20 mouse cellular contexts compared by ENCODE assay signal in genomic region chr2:77081156-77081555, GRCm38 (mm10).
DNase-seq lines count a peak whose midpoint lies in the region; ATAC-seq and TF ChIP-seq lines count a peak whose summit lies in the region.
"Had no signal": no experiment of that assay in that cellular context is flagged by ENCODE, and none has a peak within 500 bp of the region (broad histone marks: within the 10 kb centered on the region; RNA-seq: fewer than 3 reads in every experiment).

No protein-coding gene starts in this region.

- no peaks in the 10 kb centered on the region for H3K4me1 ChIP-seq in forebrain, postnatal 0 days (ENCODE audit: insufficient read depth)
- 0 out of 2 replicates have a peak, but pooled peaks cover 2% of the 10 kb centered on the region for H3K4me1 ChIP-seq in forebrain, embryonic 15.5 days
- H3K4me1 ChIP-seq in kidney, postnatal 0 days (replicated peaks; ENCODE audit: insufficient read depth, low read length): no peaks in the 10 kb centered on the region
- no peaks in the 10 kb centered on the region for H3K4me1 ChIP-seq in midbrain, embryonic 14.5 days (ENCODE audit: control insufficient read depth, insufficient read depth, low read length)
- H3K4me1 ChIP-seq in midbrain, embryonic 16.5 days (ENCODE audit: control insufficient read depth, insufficient read depth, low read length): no peaks in the 10 kb centered on the region
- H3K4me1 ChIP-seq in stomach, postnatal 0 days (replicated peaks; ENCODE audit: control insufficient read depth, insufficient read depth): no peaks in the 10 kb centered on the region
- H3K4me1 ChIP-seq: embryonic facial prominence, embryonic 13.5 days; neural tube, embryonic 13.5 days had no signal

- H3K9me3 ChIP-seq in forebrain, postnatal 0 days (ENCODE audit: low read length): no peaks in the 10 kb centered on the region
- no peaks in the 10 kb centered on the region for H3K9me3 ChIP-seq in forebrain, embryonic 15.5 days
- H3K9me3 ChIP-seq in kidney, postnatal 0 days (replicated peaks; ENCODE audit: low read length): no peaks in the 10 kb centered on the region
- no peaks in the 10 kb centered on the region for H3K9me3 ChIP-seq in midbrain, embryonic 14.5 days (ENCODE audit: control insufficient read depth, low read length)
- no peaks in the 10 kb centered on the region for H3K9me3 ChIP-seq in midbrain, embryonic 16.5 days (replicated peaks; ENCODE audit: control insufficient read depth, low read length, poor library complexity, severe bottlenecking)
- H3K9me3 ChIP-seq in stomach, postnatal 0 days (ENCODE audit: control insufficient read depth, low read length): no peaks in the 10 kb centered on the region
- H3K9me3 ChIP-seq: embryonic facial prominence, embryonic 13.5 days; midbrain, embryonic 10.5 days; neural tube, embryonic 13.5 days had no signal

- H3K4me2 ChIP-seq in forebrain, postnatal 0 days (ENCODE audit: low read depth): no peak overlapping the region
- H3K4me2 ChIP-seq in forebrain, embryonic 15.5 days (replicated peaks): no peak overlapping the region
- no peak overlapping the region for H3K4me2 ChIP-seq in kidney, postnatal 0 days (ENCODE audit: low read length)
- H3K4me2 ChIP-seq in midbrain, embryonic 14.5 days (ENCODE audit: low read length): no peak overlapping the region
- H3K4me2 ChIP-seq in midbrain, embryonic 16.5 days (ENCODE audit: low read length): no peak overlapping the region
- H3K4me2 ChIP-seq in stomach, postnatal 0 days (replicated peaks; ENCODE audit: low read depth): no peak overlapping the region
- H3K4me2 ChIP-seq: embryonic facial prominence, embryonic 13.5 days; liver, embryonic 11.5 days; neural tube, embryonic 13.5 days had no signal

- ATAC-seq in forebrain, postnatal 0 days: no peak
- no peak for ATAC-seq in forebrain, embryonic 15.5 days (replicated peaks)
- no peak for ATAC-seq in kidney, postnatal 0 days (replicated peaks; ENCODE audit: low FRiP score, low read depth)
- no peak for ATAC-seq in midbrain, embryonic 14.5 days (ENCODE audit: low FRiP score, low TSS enrichment)
- ATAC-seq in midbrain, embryonic 16.5 days: no peak
- no peak for ATAC-seq in stomach, postnatal 0 days (ENCODE audit: low FRiP score, low TSS enrichment)
- ATAC-seq: inflammation-experienced regulatory T-cells, adult 6 months had no signal

- WGBS in forebrain, postnatal 0 days: 72% methylated on average over 2 of the region's 2 CpGs
- 88% methylated on average over 2 of the region's 2 CpGs for WGBS in forebrain, embryonic 15.5 days
- 81% methylated on average over 2 of the region's 2 CpGs for WGBS in kidney, postnatal 0 days
- 85% methylated on average over 2 of the region's 2 CpGs for WGBS in midbrain, embryonic 14.5 days
- 75% methylated on average over 2 of the region's 2 CpGs for WGBS in midbrain, embryonic 16.5 days
- WGBS in stomach, postnatal 0 days: 73% methylated on average over 2 of the region's 2 CpGs

- H3K27me3 ChIP-seq in forebrain, postnatal 0 days (ENCODE audit: insufficient read depth, low read length): no peaks in the 10 kb centered on the region
- no peaks in the 10 kb centered on the region for H3K27me3 ChIP-seq in forebrain, embryonic 15.5 days
- no peaks in the 10 kb centered on the region for H3K27me3 ChIP-seq in kidney, postnatal 0 days (ENCODE audit: insufficient read depth, low read length)
- H3K27me3 ChIP-seq in midbrain, embryonic 14.5 days (ENCODE audit: control insufficient read depth, insufficient read depth, low read length): no peaks in the 10 kb centered on the region
- H3K27me3 ChIP-seq in midbrain, embryonic 16.5 days (ENCODE audit: control insufficient read depth, insufficient read depth, low read depth, low read length): no peaks in the 10 kb centered on the region
- H3K27me3 ChIP-seq in stomach, postnatal 0 days (ENCODE audit: control insufficient read depth, insufficient read depth, low read length): no peaks in the 10 kb centered on the region
- H3K27me3 ChIP-seq: CH12.LX; embryonic facial prominence, embryonic 13.5 days; neural tube, embryonic 13.5 days had no signal

- peak; percentile 42; the same call in 1 of the 2 replicates for TF ChIP-seq CTCF in forebrain, postnatal 0 days (IDR thresholded peaks at IDR 0.05; ENCODE audit: low read depth)
- TF ChIP-seq CTCF in kidney, postnatal 0 days (IDR thresholded peaks at IDR 0.05; ENCODE audit: low read depth): peak; percentile 49; the same call in 1 of the 2 replicates
- peak; percentile 57 for TF ChIP-seq CTCF in stomach, postnatal 0 days (IDR thresholded peaks at IDR 0.05; ENCODE audit: low read depth)

- no peaks in the 10 kb centered on the region for H3K36me3 ChIP-seq in forebrain, postnatal 0 days (ENCODE audit: insufficient read depth)
- H3K36me3 ChIP-seq in forebrain, embryonic 15.5 days: no peaks in the 10 kb centered on the region
- no peaks in the 10 kb centered on the region for H3K36me3 ChIP-seq in kidney, postnatal 0 days (ENCODE audit: insufficient read depth, low read length)
- no peaks in the 10 kb centered on the region for H3K36me3 ChIP-seq in midbrain, embryonic 14.5 days (ENCODE audit: control insufficient read depth, insufficient read depth, low read length)
- no peaks in the 10 kb centered on the region for H3K36me3 ChIP-seq in midbrain, embryonic 16.5 days (ENCODE audit: control insufficient read depth, insufficient read depth, low read length)
- no peaks in the 10 kb centered on the region for H3K36me3 ChIP-seq in stomach, postnatal 0 days (ENCODE audit: control insufficient read depth, insufficient read depth, low read length)
- H3K36me3 ChIP-seq: embryonic facial prominence, embryonic 13.5 days; midbrain, embryonic 10.5 days; neural tube, embryonic 13.5 days had no signal

- no peak overlapping the region for H3K9ac ChIP-seq in forebrain, postnatal 0 days
- no peak overlapping the region for H3K9ac ChIP-seq in forebrain, embryonic 15.5 days (replicated peaks)
- H3K9ac ChIP-seq in kidney, postnatal 0 days (ENCODE audit: low read depth, low read length): no peak overlapping the region
- H3K9ac ChIP-seq in midbrain, embryonic 14.5 days (replicated peaks; ENCODE audit: low read length): no peak overlapping the region
- H3K9ac ChIP-seq in midbrain, embryonic 16.5 days (ENCODE audit: low read depth, low read length): no peak overlapping the region
- H3K9ac ChIP-seq in stomach, postnatal 0 days (ENCODE audit: low read length): no peak overlapping the region
- H3K9ac ChIP-seq: embryonic facial prominence, embryonic 13.5 days; neural tube, embryonic 13.5 days had no signal

- no peak overlapping the region for H3K27ac ChIP-seq in forebrain, postnatal 0 days (ENCODE audit: low read depth, low read length)
- H3K27ac ChIP-seq in forebrain, embryonic 15.5 days (replicated peaks): no peak overlapping the region
- no peak overlapping the region for H3K27ac ChIP-seq in kidney, postnatal 0 days
- H3K27ac ChIP-seq in midbrain, embryonic 14.5 days (replicated peaks; ENCODE audit: low read depth, low read length): no peak overlapping the region
- no peak overlapping the region for H3K27ac ChIP-seq in midbrain, embryonic 16.5 days (ENCODE audit: low read length)
- H3K27ac ChIP-seq in stomach, postnatal 0 days (replicated peaks): no peak overlapping the region
- H3K27ac ChIP-seq: embryonic facial prominence, embryonic 13.5 days; macrophage; midbrain, embryonic 10.5 days; neural tube, embryonic 13.5 days had no signal

- H3K4me3 ChIP-seq in forebrain, postnatal 0 days (ENCODE audit: low read depth, low read length): no peak overlapping the region
- H3K4me3 ChIP-seq in forebrain, embryonic 15.5 days: no peak overlapping the region
- H3K4me3 ChIP-seq in kidney, postnatal 0 days (replicated peaks; ENCODE audit: low read depth, low read length): no peak overlapping the region
- H3K4me3 ChIP-seq in midbrain, embryonic 14.5 days (replicated peaks; ENCODE audit: low read depth, low read length): no peak overlapping the region
- no peak overlapping the region for H3K4me3 ChIP-seq in midbrain, embryonic 16.5 days (ENCODE audit: low read depth, low read length)
- H3K4me3 ChIP-seq in stomach, postnatal 0 days (ENCODE audit: low read depth, low read length): no peak overlapping the region
- H3K4me3 ChIP-seq: embryonic facial prominence, embryonic 13.5 days; midbrain, embryonic 10.5 days; neural tube, embryonic 13.5 days had no signal

- DNase-seq in forebrain, postnatal 0 days: no peak
- DNase-seq in kidney, postnatal 0 days (ENCODE audit: low spot score): peak; percentile 33
- no peak for DNase-seq in kidney, postnatal 14 days
- peak; percentile 48 for DNase-seq in midbrain, embryonic 14.5 days
- no peak for DNase-seq in stomach, postnatal 0 days (ENCODE audit: low spot score)
- DNase-seq in right cerebral cortex, postnatal 14 days: no peak
- DNase-seq: adrenal gland, adult 8-10 months; kidney, adult 9 months; kidney, postnatal 4 days; right cerebral cortex, adult 18-20 months; thymus, postnatal 4 days had no signal

- no peak for TF ChIP-seq EP300 in stomach, postnatal 0 days (optimal IDR thresholded peaks at IDR 0.05)

Comparison
In these comparisons a context has a peak if more than half of its experiments do, and no peak if none do; other contexts are left out.
1. DNase-seq: peak in kidney, postnatal 0 days (single experiment) and midbrain, embryonic 14.5 days (single experiment); none in forebrain, postnatal 0 days (single experiment), kidney, postnatal 14 days (single experiment), stomach, postnatal 0 days (single experiment) and right cerebral cortex, postnatal 14 days (single experiment).
2. Peak in every context shown above with its lines, with median percentiles within 50 percentile points of each other: CTCF ChIP-seq.